14 mouse cellular contexts compared by ENCODE assay signal in genomic region chr9:67102578-67102977, GRCm38 (mm10). TPM values are rescaled to one million over a fixed set of nuclear protein-coding genes. Genes with fewer than 3 reads are reported as not detected.
A peak's percentile ranks its signal among the peaks of the same experiment; 100 is the strongest.
DNase-seq lines count a peak whose midpoint lies in the region; ATAC-seq lines count a peak whose summit lies in the region.
"Had no signal": no experiment of that assay in that cellular context is flagged by ENCODE, and none has a peak within 500 bp of the region (broad histone marks: within the 10 kb centered on the region; RNA-seq: fewer than 3 reads in every experiment).

No protein-coding gene starts in this region.

- no peak overlapping the region for H3K9ac ChIP-seq in forebrain, embryonic 16.5 days (replicated peaks; ENCODE audit: low read depth, low read length)
- no peak overlapping the region; the same call in 1 of the 2 replicates for H3K9ac ChIP-seq in embryonic facial prominence, embryonic 14.5 days (ENCODE audit: low read depth, low read length)
- H3K9ac ChIP-seq: embryonic facial prominence, embryonic 15.5 days; heart, embryonic 12.5 days; hindbrain, embryonic 14.5 days had no signal

- 75% methylated on average over 6 of the region's 6 CpGs for WGBS in forebrain, embryonic 10.5 days
- 54% methylated on average over 6 of the region's 6 CpGs for WGBS in forebrain, embryonic 16.5 days
- WGBS in embryonic facial prominence, embryonic 14.5 days, result 38% methylated on average over 6 of the region's 6 CpGs

- no peak overlapping the region for H3K4me3 ChIP-seq in forebrain, embryonic 10.5 days
- no peak overlapping the region for H3K4me3 ChIP-seq in forebrain, embryonic 16.5 days (replicated peaks; ENCODE audit: low read length)
- H3K4me3 ChIP-seq in embryonic facial prominence, embryonic 14.5 days (ENCODE audit: low read depth, low read length), result no peak overlapping the region
- H3K4me3 ChIP-seq: embryonic facial prominence, embryonic 15.5 days; heart, embryonic 12.5 days had no signal

- no peak for DNase-seq in forebrain, embryonic 10.5 days (ENCODE audit: extremely low spot score, low spot score)
- peak; percentile 8 for DNase-seq in kidney, adult 18-20 months
- DNase-seq in kidney, postnatal 14 days, result no peak
- peak; percentile 23 for DNase-seq in adipocyte (ENCODE audit: low spot score)
- peak; percentile 82 for DNase-seq in embryonic facial prominence, embryonic 14.5 days (ENCODE audit: low spot score)
- DNase-seq in thymus, postnatal 36 days, result no peak
- no peak for DNase-seq in urinary bladder, postnatal 25 days (ENCODE audit: low spot score)
- DNase-seq: lung, adult 2 months; right cerebral cortex, adult 18-20 months; thymus, adult 2 months had no signal

- peaks cover 35% of the 10 kb centered on the region for H3K4me1 ChIP-seq in forebrain, embryonic 10.5 days
- H3K4me1 ChIP-seq in forebrain, embryonic 16.5 days (replicated peaks; ENCODE audit: control insufficient read depth, insufficient read depth, low read length), result 0 out of 2 replicates have a peak, but pooled peaks cover 3% of the 10 kb centered on the region
- peaks cover 26% of the 10 kb centered on the region for H3K4me1 ChIP-seq in embryonic facial prominence, embryonic 14.5 days (ENCODE audit: control insufficient read depth, insufficient read depth, low read length)

- H3K36me3 ChIP-seq in forebrain, embryonic 10.5 days (replicated peaks), result no peaks in the 10 kb centered on the region
- no peaks in the 10 kb centered on the region for H3K36me3 ChIP-seq in forebrain, embryonic 16.5 days (ENCODE audit: control insufficient read depth, insufficient read depth)
- H3K36me3 ChIP-seq in embryonic facial prominence, embryonic 14.5 days (ENCODE audit: control insufficient read depth, insufficient read depth, low read length), result no peaks in the 10 kb centered on the region
- H3K36me3 ChIP-seq: embryonic facial prominence, embryonic 15.5 days; heart, embryonic 12.5 days had no signal

- no peaks in the 10 kb centered on the region for H3K9me3 ChIP-seq in forebrain, embryonic 10.5 days
- H3K9me3 ChIP-seq in forebrain, embryonic 16.5 days (ENCODE audit: control insufficient read depth, low read length), result no peaks in the 10 kb centered on the region
- H3K9me3 ChIP-seq in embryonic facial prominence, embryonic 14.5 days (ENCODE audit: control insufficient read depth, low read length), result no peaks in the 10 kb centered on the region
- H3K9me3 ChIP-seq: embryonic facial prominence, embryonic 15.5 days; heart, embryonic 12.5 days had no signal

- no peak for ATAC-seq in forebrain, embryonic 16.5 days
- ATAC-seq in embryonic facial prominence, embryonic 14.5 days (ENCODE audit: low read depth), result peak; percentile 51; the same call in 1 of the 2 replicates

- no peak overlapping the region for H3K4me2 ChIP-seq in forebrain, embryonic 16.5 days (ENCODE audit: low read length)
- no peak overlapping the region for H3K4me2 ChIP-seq in embryonic facial prominence, embryonic 14.5 days (ENCODE audit: low read depth, low read length)
- H3K4me2 ChIP-seq: embryonic facial prominence, embryonic 15.5 days; heart, embryonic 12.5 days; hindbrain, embryonic 14.5 days had no signal

- H3K27ac ChIP-seq in forebrain, embryonic 10.5 days, result 0 out of 2 replicates have a peak overlapping the region, but pooled peaks have one; percentile 36
- H3K27ac ChIP-seq in forebrain, embryonic 16.5 days (ENCODE audit: low read length), result no peak overlapping the region
- H3K27ac ChIP-seq in embryonic facial prominence, embryonic 14.5 days (replicated peaks; ENCODE audit: low read depth, low read length), result peak overlapping the region; percentile 45; the same call in 1 of the 2 replicates
- H3K27ac ChIP-seq: embryonic facial prominence, embryonic 15.5 days; hindbrain, embryonic 14.5 days had no signal

- H3K27me3 ChIP-seq in forebrain, embryonic 10.5 days (ENCODE audit: poor library complexity, severe bottlenecking), result no peaks in the 10 kb centered on the region
- H3K27me3 ChIP-seq in forebrain, embryonic 16.5 days (replicated peaks; ENCODE audit: control insufficient read depth, insufficient read depth, low read length), result no peaks in the 10 kb centered on the region
- H3K27me3 ChIP-seq in embryonic facial prominence, embryonic 14.5 days (replicated peaks; ENCODE audit: control insufficient read depth, insufficient read depth, low read length), result no peaks in the 10 kb centered on the region
- H3K27me3 ChIP-seq: embryonic facial prominence, embryonic 15.5 days; heart, embryonic 12.5 days had no signal

RNA-seq across cellular contexts. Expression of gene Tpm1, which starts 53.4 kb away (rescaled TPM):
- 334 and 342 TPM in 2 replicates for polyA plus RNA-seq in forebrain, embryonic 10.5 days (2016; fragmentation: Nextera tagmentation; extraction: Ambion mirVana)
- polyA plus RNA-seq in forebrain, embryonic 16.5 days (2015; fragmentation: Nextera tagmentation; extraction: Ambion mirVana), result 120 and 127 TPM in 2 replicates
- 985 and 1,264 TPM in 2 replicates for polyA plus RNA-seq in embryonic facial prominence, embryonic 14.5 days (2014; fragmentation: Nextera tagmentation; extraction: Ambion mirVana)

Comparison
In these comparisons a context has a peak if more than half of its experiments do, and no peak if none do; other contexts are left out.
1. DNase-seq: peak in kidney, adult 18-20 months (single experiment), adipocyte (single experiment) and embryonic facial prominence, embryonic 14.5 days (single experiment); none in forebrain, embryonic 10.5 days (single experiment), kidney, postnatal 14 days (single experiment), thymus, postnatal 36 days (0 of 2) and urinary bladder, postnatal 25 days (single experiment).